Mouse (Mus musculus): ENCODE results near the gene Trappc3l. TPM values are rescaled to one million over a fixed set of nuclear protein-coding genes. Genes with fewer than 3 reads are reported as not detected.
A peak's percentile ranks its signal among the peaks of the same experiment; 100 is the strongest.

The Trappc3l gene
- total and polyA plus RNA-seq, 3 experiments: not detected

- in situ Hi-C loops (cut with MboI; ENCODE audit: low pct_ligation_motif_present, low pct_unique_long_range_greater_than_20kb, low sequenced_read_pairs) (no loop called here), dilution Hi-C loops (cut with MboI; ENCODE audit: extremely low pct_ligation_motif_present, extremely low pct_unique_long_range_greater_than_20kb, low sequenced_read_pairs) (no loop called here)
- H3K4me1 ChIP-seq (ENCODE audit: control insufficient read depth in 1 of 2, insufficient read depth in 2 of 2): 0 out of 4 replicates have a peak, but pooled peaks cover 0 to 5% of the 10 kb centered on the region in 2 experiments
- H3K79me2 ChIP-seq (replicated peaks; ENCODE audit: control insufficient read depth, extremely low read depth, insufficient read depth, poor library complexity, severe bottlenecking): no peaks in the 10 kb centered on the region
- no peak overlapping the region for H3K9ac ChIP-seq (ENCODE audit: insufficient read depth, low read depth)
- TF ChIP-seq SMC3 (IDR thresholded peaks at IDR 0.05; ENCODE audit: low read depth, low read length) (peak; percentile 74), MAZ (IDR thresholded peaks at IDR 0.05; ENCODE audit: low read depth, low read length) (no peak), CTCF (conservative IDR thresholded peaks at IDR 0.05 in 1 of 2, IDR thresholded peaks at IDR 0.05 in 1 of 2; ENCODE audit: low read depth in 2 of 2, low read length in 2 of 2) (peak; percentile 82), MYC (IDR thresholded peaks at IDR 0.05; ENCODE audit: low read depth, low read length) (no peak), ZKSCAN1 (IDR thresholded peaks at IDR 0.05; ENCODE audit: borderline replicate concordance, low read depth, low read length) (no peak), ELF1 (IDR thresholded peaks at IDR 0.05; ENCODE audit: low read depth, low read length) (no peak), RAD21 (IDR thresholded peaks at IDR 0.05; ENCODE audit: low read depth, low read length) (peak; percentile 79), POLR2AphosphoS2 (IDR thresholded peaks at IDR 0.05; ENCODE audit: low read depth, low read length) (no peak), IRF4 (IDR thresholded peaks at IDR 0.05; ENCODE audit: low read depth, low read length) (peak; percentile 33; the same call in 1 of the 2 replicates)
- H3K36me3 ChIP-seq (replicated peaks in 1 of 2; ENCODE audit: control insufficient read depth in 1 of 2, insufficient read depth in 1 of 2, low read length in 1 of 2): no peaks in the 10 kb centered on the region
- no peak overlapping the region for H3K27ac ChIP-seq (ENCODE audit: insufficient read depth, low read depth)
- H3K4me2 ChIP-seq (ENCODE audit: insufficient read depth, low read depth, poor library complexity, severe bottlenecking): no peak overlapping the region
- no peaks in the 10 kb centered on the region for H3K9me3 ChIP-seq (replicated peaks; ENCODE audit: low read length)
- peak; percentile 51 for DNase-seq (ENCODE audit: extremely low read depth)
- H3K4me3 ChIP-seq (replicated peaks in 1 of 3; ENCODE audit: low read depth in 2 of 3, low read length in 2 of 3, poor library complexity in 1 of 3): no peak overlapping the region
- no peaks in the 10 kb centered on the region for H3K27me3 ChIP-seq (replicated peaks)
Observed at GRCm38 (mm10) chr10:34036587-34036986, 810 bp upstream of the Trappc3l start.

GRCm38 (mm10) chr10:34044210-34044609 lies 6.8 kb downstream of the Trappc3l start, which contains the start of gene Calhm4:
Gene Calhm4, minus strand, starts transcription at chr10:34044310.
- no peak for TF ChIP-seq HCFC1 (IDR thresholded peaks at IDR 0.05; ENCODE audit: low read depth, low read length)
- in situ Hi-C loops (cut with MboI; ENCODE audit: low pct_ligation_motif_present, low pct_unique_long_range_greater_than_20kb, low sequenced_read_pairs) (no loop called here), dilution Hi-C loops (cut with MboI; ENCODE audit: extremely low pct_ligation_motif_present, extremely low pct_unique_long_range_greater_than_20kb, low sequenced_read_pairs) (no loop called here)
- no peaks in the 10 kb centered on the region for H3K79me2 ChIP-seq (replicated peaks; ENCODE audit: control insufficient read depth, extremely low read depth, insufficient read depth, poor library complexity, severe bottlenecking)
- no peak for DNase-seq (ENCODE audit: extremely low read depth)
- H3K4me3 ChIP-seq (replicated peaks in 1 of 3; ENCODE audit: low read depth in 2 of 3, low read length in 2 of 3, poor library complexity in 1 of 3): no peak within 1 kb of the TSS
- H3K36me3 ChIP-seq (replicated peaks in 1 of 2; ENCODE audit: control insufficient read depth in 1 of 2, insufficient read depth in 1 of 2, low read length in 1 of 2): no peaks in the 10 kb centered on the region
- H3K27ac ChIP-seq (ENCODE audit: insufficient read depth, low read depth): no peak within 1 kb of the TSS
- no peaks in the 10 kb centered on the region for H3K4me1 ChIP-seq (ENCODE audit: control insufficient read depth in 1 of 2, insufficient read depth in 2 of 2)
- H3K4me2 ChIP-seq (ENCODE audit: insufficient read depth, low read depth, poor library complexity, severe bottlenecking): no peak within 1 kb of the TSS
- H3K9ac ChIP-seq (ENCODE audit: insufficient read depth, low read depth): no peak within 1 kb of the TSS
- H3K27me3 ChIP-seq (replicated peaks): no peaks in the 10 kb centered on the region
- no peaks in the 10 kb centered on the region for H3K9me3 ChIP-seq (replicated peaks; ENCODE audit: low read length)

GRCm38 (mm10) chr10:34053987-34054386 lies 16.6 kb downstream of the Trappc3l start:
- 0 out of 4 replicates have a peak, but pooled peaks cover 0 to 2% of the 10 kb centered on the region in 2 experiments for H3K4me1 ChIP-seq (ENCODE audit: control insufficient read depth in 1 of 2, insufficient read depth in 2 of 2)
- H3K9me3 ChIP-seq (replicated peaks; ENCODE audit: low read length): no peaks in the 10 kb centered on the region
- dilution Hi-C loops (cut with MboI; ENCODE audit: extremely low pct_ligation_motif_present, extremely low pct_unique_long_range_greater_than_20kb, low sequenced_read_pairs) (no loop called here), in situ Hi-C loops (cut with MboI; ENCODE audit: low pct_ligation_motif_present, low pct_unique_long_range_greater_than_20kb, low sequenced_read_pairs) (no loop called here)
- no peak for DNase-seq (ENCODE audit: extremely low read depth)
- H3K4me2 ChIP-seq (ENCODE audit: insufficient read depth, low read depth, poor library complexity, severe bottlenecking): no peak overlapping the region
- H3K4me3 ChIP-seq (replicated peaks in 1 of 3; ENCODE audit: low read depth in 2 of 3, low read length in 2 of 3, poor library complexity in 1 of 3): no peak overlapping the region
- H3K27me3 ChIP-seq (replicated peaks): no peaks in the 10 kb centered on the region
- H3K9ac ChIP-seq (ENCODE audit: insufficient read depth, low read depth): no peak overlapping the region
- no peaks in the 10 kb centered on the region for H3K79me2 ChIP-seq (replicated peaks; ENCODE audit: control insufficient read depth, extremely low read depth, insufficient read depth, poor library complexity, severe bottlenecking)
- no peaks in the 10 kb centered on the region for H3K36me3 ChIP-seq (replicated peaks in 1 of 2; ENCODE audit: control insufficient read depth in 1 of 2, insufficient read depth in 1 of 2, low read length in 1 of 2)
- no peak overlapping the region for H3K27ac ChIP-seq (ENCODE audit: insufficient read depth, low read depth)
- TF ChIP-seq IRF4 (IDR thresholded peaks at IDR 0.05; ENCODE audit: low read depth, low read length) (no peak), MXI1 (IDR thresholded peaks at IDR 0.05; ENCODE audit: low read depth, low read length) (no peak), MEF2A (IDR thresholded peaks at IDR 0.05; ENCODE audit: borderline replicate concordance, low read depth, low read length) (no peak), MYC (IDR thresholded peaks at IDR 0.05; ENCODE audit: low read depth, low read length) (no peak)

All from CH12.LX (cell line).